Mouse (Mus musculus) CH12.LX (cell line): ENCODE data around the gene Ric8b. TPM values are rescaled to one million over a fixed set of nuclear protein-coding genes. Genes with fewer than 3 reads are reported as not detected.

Source experiments
- DNase-seq: peaks from one replicate; pipeline ENCODE4 v3.0.0-alpha.2; 2013; ENCODE audit errors: extremely low read depth
- H3K27ac ChIP-seq: 2 replicates; pipeline ENCODE4 v1.5.1; 2012; ENCODE audit warnings: low read depth, mild to moderate bottlenecking, control low read depth, moderate library complexity; ENCODE audit not compliant: insufficient read depth
- H3K27me3 ChIP-seq: replicated peaks from 2 replicates; pipeline ENCODE3; 2012; ENCODE audit warnings: inconsistent platforms
- H3K36me3 ChIP-seq, 2 experiments: replicated peaks in 1 of 2; 2 replicates each; pipeline versions ENCODE3 to v1.6.1; 2012; ENCODE audit warnings: inconsistent platforms in 1 of 2, low read length in 1 of 2, mild to moderate bottlenecking in 1 of 2, mixed read lengths in 1 of 2, moderate library complexity in 1 of 2; ENCODE audit not compliant: control insufficient read depth in 1 of 2, insufficient read depth in 1 of 2
- H3K4me1 ChIP-seq, 2 experiments: 2 replicates each; pipeline ENCODE4 v1.6.1; 2012; ENCODE audit warnings: inconsistent platforms in 1 of 2, moderate library complexity in 1 of 2; ENCODE audit not compliant: insufficient read depth in 2 of 2, control insufficient read depth in 1 of 2
- H3K4me2 ChIP-seq: 2 replicates; pipeline ENCODE4 v1.6.1; 2012; ENCODE audit warnings: low read depth, mild to moderate bottlenecking, control low read depth; ENCODE audit not compliant: poor library complexity, insufficient read depth, severe bottlenecking
- H3K4me3 ChIP-seq, 3 experiments: fragments of 150-350 bp in 1 of 3; sonication (generic) in 1 of 3; replicated peaks in 1 of 3; 2 replicates each; pipeline versions ENCODE3 to v1.5.1; 2011 to 2012; ENCODE audit warnings: low read depth in 2 of 3, low read length in 2 of 3, mild to moderate bottlenecking in 2 of 3, moderate library complexity in 2 of 3, control low read depth in 1 of 3, improper control_type of control experiment in 1 of 3, inconsistent platforms in 1 of 3, mixed read lengths in 1 of 3; ENCODE audit not compliant: poor library complexity in 1 of 3
- H3K79me2 ChIP-seq: replicated peaks from 2 replicates; pipeline ENCODE4 v1.6.1; 2012; ENCODE audit warnings: mild to moderate bottlenecking, moderate library complexity; ENCODE audit not compliant: control insufficient read depth, poor library complexity, insufficient read depth, severe bottlenecking; ENCODE audit errors: extremely low read depth
- H3K9ac ChIP-seq: 2 replicates; pipeline ENCODE4 v1.6.1; 2012; ENCODE audit warnings: low read depth, mild to moderate bottlenecking, control low read depth, moderate library complexity; ENCODE audit not compliant: insufficient read depth
- H3K9me3 ChIP-seq: replicated peaks from 2 replicates; pipeline ENCODE3; 2012; ENCODE audit warnings: low read length, inconsistent platforms, mixed read lengths
- BHLHE40 ChIP-seq: IDR thresholded peaks from 2 replicates; pipeline ENCODE4 v1.6.1; 2011; ENCODE audit warnings: mild to moderate bottlenecking, low read depth, low read length, improper control_type of control experiment
- CHD2 ChIP-seq: IDR thresholded peaks from 2 replicates; pipeline ENCODE4 v1.6.1; 2011; ENCODE audit warnings: low read length, improper control_type of control experiment
- ELF1 ChIP-seq: IDR thresholded peaks from 2 replicates; pipeline ENCODE4 v1.6.1; 2014; ENCODE audit warnings: low read depth, mild to moderate bottlenecking, inconsistent platforms, low read length, improper control_type of control experiment
- EP300 ChIP-seq: IDR thresholded peaks from 2 replicates; pipeline ENCODE4 v1.6.1; 2011; ENCODE audit warnings: low read length, improper control_type of control experiment
- GABPA ChIP-seq: IDR thresholded peaks from 2 replicates; pipeline ENCODE4 v1.6.1; 2012; ENCODE audit warnings: low read depth, low read length, improper control_type of control experiment, inconsistent platforms; ENCODE audit not compliant: insufficient replicate concordance
- IRF4 ChIP-seq: IDR thresholded peaks from 2 replicates; pipeline ENCODE4 v1.6.1; 2014; ENCODE audit warnings: low read depth, mild to moderate bottlenecking, inconsistent platforms, low read length, improper control_type of control experiment
- JUN ChIP-seq: IDR thresholded peaks from 2 replicates; pipeline ENCODE4 v1.6.1; 2011; ENCODE audit warnings: low read depth, mild to moderate bottlenecking, low read length, improper control_type of control experiment, moderate library complexity; ENCODE audit not compliant: insufficient read depth
- JUND ChIP-seq: conservative IDR thresholded peaks from 2 replicates; pipeline ENCODE4 v1.6.1; 2011; ENCODE audit warnings: low read depth, low read length, improper control_type of control experiment
- MAFK ChIP-seq: IDR thresholded peaks from 2 replicates; pipeline ENCODE4 v1.6.1; 2011; ENCODE audit warnings: low read length, improper control_type of control experiment; ENCODE audit not compliant: insufficient replicate concordance
- MAZ ChIP-seq: IDR thresholded peaks from 2 replicates; pipeline ENCODE4 v1.6.1; 2012; ENCODE audit warnings: low read depth, mild to moderate bottlenecking, inconsistent platforms, low read length, improper control_type of control experiment, moderate library complexity
- NELFE ChIP-seq: IDR thresholded peaks from 2 replicates; pipeline ENCODE4 v1.6.1; 2011; ENCODE audit warnings: low read depth, low read length, improper control_type of control experiment
- NRF1 ChIP-seq: IDR thresholded peaks from 2 replicates; pipeline ENCODE4 v1.6.1; 2014; ENCODE audit warnings: low read depth, mild to moderate bottlenecking, inconsistent platforms, low read length, improper control_type of control experiment, moderate library complexity
- USF1 ChIP-seq: IDR thresholded peaks from 2 replicates; pipeline ENCODE4 v1.6.1; 2014; ENCODE audit warnings: low read depth, mild to moderate bottlenecking, inconsistent platforms, low read length, improper control_type of control experiment
- USF2 ChIP-seq: conservative IDR thresholded peaks from 2 replicates; pipeline ENCODE4 v1.6.1; 2011; ENCODE audit warnings: low read depth, low read length, improper control_type of control experiment
- ZKSCAN1 ChIP-seq: IDR thresholded peaks from 2 replicates; pipeline ENCODE4 v1.6.1; 2012; ENCODE audit warnings: low read depth, inconsistent platforms, low read length, improper control_type of control experiment, borderline replicate concordance
- ZNF384 ChIP-seq: IDR thresholded peaks from 2 replicates; pipeline ENCODE4 v1.6.1; 2012; ENCODE audit warnings: low read depth, low read length, improper control_type of control experiment, inconsistent platforms
- dilution Hi-C: fragments of 300-500 bp; cut with MboI; formaldehyde crosslinking; loops from 2 replicates; pipeline ENCODE4 v1.14.3; 2020; ENCODE audit warnings: low sequenced_read_pairs; ENCODE audit not compliant: extremely low pct_unique_long_range_greater_than_20kb, extremely low pct_ligation_motif_present
- in situ Hi-C: fragments of 300-500 bp; cut with MboI; formaldehyde crosslinking; loops from 3 replicates; pipeline ENCODE4 v1.14.3; 2019; ENCODE audit warnings: low sequenced_read_pairs, low pct_ligation_motif_present, low pct_unique_long_range_greater_than_20kb, mixed read lengths
- polyA plus RNA-seq: library from polyadenylated mRNA; unstranded; fragments of >175 nt; gene quantifications from 2 replicates; pipeline ENCODE4 v1.2.1, GENCODE M21; 2012; ENCODE audit warnings: low read depth; ENCODE audit not compliant: insufficient read length
- total RNA-seq, 2 experiments: library from RNA; depleted of rRNA; stranded (reverse); fragments of 300-350 nt in 1 of 2; fragments of >200 nt in 1 of 2; gene quantifications; 2 replicates each; pipeline ENCODE4 v1.2.3; 2012 to 2014

Ric8b gene
- total and polyA plus RNA-seq, 3 experiments = 4.8 to 9.4 (median 6.3) TPM

DNA sequence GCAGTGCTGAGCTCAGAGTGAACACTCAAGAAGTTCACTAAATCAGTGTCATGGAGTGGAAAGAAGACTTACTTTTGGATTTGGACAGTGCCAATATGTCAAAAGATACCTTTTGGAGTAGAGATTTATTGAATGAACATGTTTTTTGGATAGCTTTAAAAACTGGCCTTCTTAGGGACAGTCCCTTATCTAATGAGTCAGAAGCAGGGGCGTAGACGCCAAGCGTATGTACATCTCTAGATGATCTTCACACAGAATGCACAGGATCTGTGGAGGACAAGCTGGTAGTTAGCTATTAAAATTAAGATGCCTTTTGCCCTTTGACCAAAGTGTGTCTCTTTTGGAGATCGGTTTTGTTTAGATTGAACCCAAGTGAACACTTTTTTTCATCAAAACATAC, 9.5 kb downstream of the Ric8b start:
- peaks cover 11 to 56% of the 10 kb centered on the region in 2 experiments for H3K4me1 ChIP-seq
- H3K79me2 ChIP-seq = no peaks in the 10 kb centered on the region; the same call in 1 of the 2 replicates
- H3K27ac ChIP-seq = no peak overlapping the region
- H3K4me2 ChIP-seq = no peak overlapping the region
- no peak for TF ChIP-seq NRF1
- no peak for TF ChIP-seq MAZ
- TF ChIP-seq CHD2 = no peak
- H3K36me3 ChIP-seq = peaks cover 5 to 61% of the 10 kb centered on the region in 2 experiments
- H3K4me3 ChIP-seq = no peak overlapping the region
- dilution Hi-C loops (no loop called here), in situ Hi-C loops (no loop called here)
- H3K9ac ChIP-seq = no peak overlapping the region
- DNase-seq = no peak
- H3K27me3 ChIP-seq = no peaks in the 10 kb centered on the region
- no peaks in the 10 kb centered on the region for H3K9me3 ChIP-seq

DNA sequence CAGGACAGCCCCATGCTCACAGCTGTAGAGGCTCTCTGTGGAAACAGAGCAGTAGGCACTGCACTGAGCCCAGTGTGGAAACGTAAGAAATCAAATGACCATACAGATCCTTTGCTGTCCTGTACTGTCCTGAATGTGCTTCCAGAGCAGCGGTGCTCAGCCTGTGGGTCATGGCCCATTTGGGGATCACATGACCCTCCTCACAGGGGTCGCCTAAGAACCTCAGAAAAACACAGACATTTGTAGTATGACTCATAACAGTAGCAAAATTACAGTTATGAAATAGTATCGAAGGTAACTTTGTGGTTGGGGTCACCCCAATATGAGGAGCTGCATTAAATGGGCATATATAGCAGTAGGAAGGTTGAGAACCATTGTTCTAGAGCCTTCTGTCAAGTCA, 11.0 kb downstream of the Ric8b start:
- H3K9me3 ChIP-seq = no peaks in the 10 kb centered on the region
- H3K36me3 ChIP-seq = peaks cover 5 to 60% of the 10 kb centered on the region in 2 experiments
- TF ChIP-seq GABPA (no peak), NRF1 (no peak), EP300 (peak; percentile 50), IRF4 (peak; percentile 55; the same call in 1 of the 2 replicates), NELFE (no peak), JUND (peak; percentile 59; the same call in 1 of the 2 replicates), USF1 (peak; percentile 15; the same call in 1 of the 2 replicates), BHLHE40 (peak; percentile 32; the same call in 1 of the 2 replicates), ZNF384 (no peak), ZKSCAN1 (no peak), MAFK (no peak), ELF1 (no peak), USF2 (no peak), JUN (no peak)
- no peaks in the 10 kb centered on the region for H3K79me2 ChIP-seq
- no peak overlapping the region for H3K4me2 ChIP-seq
- H3K27me3 ChIP-seq = no peaks in the 10 kb centered on the region
- no peak overlapping the region for H3K27ac ChIP-seq
- dilution Hi-C loops (no loop called here), in situ Hi-C loops (no loop called here)
- no peak overlapping the region for H3K9ac ChIP-seq
- no peak overlapping the region for H3K4me3 ChIP-seq
- no peak for DNase-seq
- H3K4me1 ChIP-seq = peaks cover 14 to 72% of the 10 kb centered on the region in 2 experiments
